Mouse (Mus musculus): ENCODE measurements around the gene Casc3. TPM values are rescaled to one million over a fixed set of nuclear protein-coding genes. Genes with fewer than 3 reads are reported as not detected.

Casc3 gene
- polyA plus RNA-seq, 1 experiment from 2014 or later, result 34.8 TPM

DNA sequence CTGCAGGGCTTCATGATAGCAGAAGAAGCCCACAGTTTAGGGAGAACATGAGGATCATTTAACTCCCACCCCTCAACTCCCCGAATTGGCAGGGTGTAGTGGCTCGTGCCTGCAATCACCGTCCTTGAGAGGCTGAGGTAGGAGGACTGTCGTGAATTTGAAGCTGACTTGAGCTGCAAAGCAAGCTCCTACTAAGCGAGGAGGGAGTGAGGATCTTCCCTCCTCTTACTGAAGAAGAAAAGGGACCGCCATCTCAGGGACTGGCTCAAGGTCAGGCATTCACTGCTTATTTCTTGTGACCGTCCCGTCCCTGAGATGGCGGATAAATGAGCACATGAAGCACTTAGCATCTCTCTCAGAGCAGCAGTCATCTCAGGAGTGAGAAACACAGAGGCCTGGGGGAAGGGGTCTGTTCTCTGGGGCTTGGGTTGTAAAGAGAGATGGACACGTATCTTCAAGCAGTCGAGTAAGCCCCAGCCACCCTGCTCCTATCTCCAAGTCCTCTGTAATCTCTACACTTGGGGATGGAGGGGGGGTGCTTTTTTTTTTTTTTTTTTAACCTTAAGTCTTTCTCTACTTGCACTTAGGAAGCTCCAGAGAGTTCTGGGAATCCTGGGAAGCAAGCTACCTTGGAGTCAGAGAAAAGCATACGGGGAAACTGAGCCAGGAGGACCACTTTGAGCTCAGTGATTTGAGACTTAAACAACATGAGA, 28.5 kb upstream of the Casc3 start:
- Histone ChIP-seq H3K27me3 (replicated peaks; ENCODE audit: control insufficient read depth, insufficient read depth, low read length) (no peaks in the 10 kb centered on the region), H3K9ac (ENCODE audit: low read depth, low read length) (peak overlapping the region; percentile 49), H3K27ac (ENCODE audit: low read depth, low read length) (peak overlapping the region; percentile 65), H3K36me3 (ENCODE audit: control insufficient read depth, insufficient read depth, low read length) (0 out of 2 replicates have a peak, but pooled peaks cover 2% of the 10 kb centered on the region), H3K9me3 (ENCODE audit: control insufficient read depth, low read length) (no peaks in the 10 kb centered on the region), H3K4me1 (replicated peaks; ENCODE audit: control insufficient read depth, insufficient read depth, low read length) (peaks cover 58% of the 10 kb centered on the region), H3K4me2 (peak overlapping the region; percentile 81), H3K4me3 (ENCODE audit: low read depth, low read length) (peak overlapping the region; percentile 50)
- ATAC-seq (replicated peaks; ENCODE audit: low FRiP score) (no peak), DNase-seq (ENCODE audit: low spot score) (no peak)
- 38% methylated on average over 12 of the region's 12 CpGs for WGBS

DNA sequence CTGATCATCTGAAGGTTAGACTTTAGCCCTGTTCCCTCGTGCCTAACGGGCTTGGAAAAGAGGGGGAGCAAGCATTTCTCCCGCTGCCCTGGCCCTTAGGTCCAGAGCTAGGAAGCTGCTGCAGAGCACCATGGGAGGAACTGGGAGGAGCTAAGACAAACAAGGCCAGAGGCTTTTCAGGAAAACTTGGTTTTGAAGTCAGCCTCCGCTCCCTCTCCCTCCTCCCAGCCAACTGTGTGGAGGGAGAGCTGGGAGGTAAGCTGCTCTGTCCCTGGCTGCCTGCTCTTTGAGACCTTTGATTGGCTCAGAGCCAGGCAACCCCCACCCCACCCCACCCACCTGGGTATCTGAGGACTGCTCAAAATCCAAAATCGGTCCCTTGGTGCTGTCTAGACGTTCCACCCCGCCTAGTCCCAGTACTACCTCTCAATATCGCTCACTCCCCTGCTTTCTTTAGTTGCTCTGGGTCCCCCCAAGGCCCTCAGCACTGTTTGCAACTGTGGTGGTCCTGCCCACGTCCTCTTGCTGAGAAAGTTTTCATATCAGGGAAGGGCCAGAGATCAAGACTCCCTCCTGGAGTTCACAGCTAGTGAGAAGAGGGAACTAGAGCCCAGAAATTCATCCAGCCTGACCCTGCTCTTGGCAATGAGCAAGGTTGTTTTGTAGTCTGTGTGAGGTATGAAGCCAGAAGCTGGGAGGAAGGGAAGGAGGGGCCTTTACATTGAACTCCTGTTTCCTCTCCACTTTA, 27.7 kb upstream of the Casc3 start:
- Histone ChIP-seq H3K27me3 (replicated peaks; ENCODE audit: control insufficient read depth, insufficient read depth, low read length) (no peaks in the 10 kb centered on the region), H3K4me3 (ENCODE audit: low read depth, low read length) (no peak overlapping the region), H3K4me1 (replicated peaks; ENCODE audit: control insufficient read depth, insufficient read depth, low read length) (peaks cover 60% of the 10 kb centered on the region), H3K9me3 (ENCODE audit: control insufficient read depth, low read length) (no peaks in the 10 kb centered on the region), H3K36me3 (ENCODE audit: control insufficient read depth, insufficient read depth, low read length) (no peaks in the 10 kb centered on the region), H3K27ac (ENCODE audit: low read depth, low read length) (peak overlapping the region; percentile 65), H3K9ac (ENCODE audit: low read depth, low read length) (peak overlapping the region; percentile 32; the same call in 1 of the 2 replicates), H3K4me2 (peak overlapping the region; percentile 81)
- DNase-seq (ENCODE audit: low spot score) (no peak), ATAC-seq (replicated peaks; ENCODE audit: low FRiP score) (no peak; the same call in 1 of the 2 replicates)
- 6% methylated on average over 9 of the region's 9 CpGs for WGBS

DNA sequence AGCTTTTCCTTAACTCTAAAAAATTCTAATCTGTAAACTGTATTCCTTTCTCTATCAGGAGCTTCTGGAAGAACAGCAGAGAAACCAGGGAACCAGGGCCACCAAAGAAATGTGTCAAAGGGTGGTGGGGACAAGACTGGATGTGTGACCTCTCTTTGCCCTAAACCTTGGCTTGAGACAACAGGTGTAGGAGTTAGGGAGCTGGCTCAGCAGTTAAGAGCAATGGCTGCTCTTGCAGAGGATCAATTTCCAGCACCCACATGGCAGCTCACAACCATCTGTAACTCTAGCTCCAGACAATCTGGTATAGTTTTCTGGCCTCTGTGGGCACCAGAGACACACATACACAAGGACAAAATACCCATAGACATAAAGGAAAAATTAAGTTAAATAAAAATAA, 26.8 kb upstream of the Casc3 start:
- Histone ChIP-seq H3K27ac (ENCODE audit: low read depth, low read length) (peak overlapping the region; percentile 33; the same call in 1 of the 2 replicates), H3K4me2 (no peak overlapping the region), H3K9ac (ENCODE audit: low read depth, low read length) (no peak overlapping the region), H3K36me3 (ENCODE audit: control insufficient read depth, insufficient read depth, low read length) (no peaks in the 10 kb centered on the region), H3K4me3 (ENCODE audit: low read depth, low read length) (no peak overlapping the region), H3K9me3 (ENCODE audit: control insufficient read depth, low read length) (no peaks in the 10 kb centered on the region), H3K4me1 (replicated peaks; ENCODE audit: control insufficient read depth, insufficient read depth, low read length) (peaks cover 60% of the 10 kb centered on the region), H3K27me3 (replicated peaks; ENCODE audit: control insufficient read depth, insufficient read depth, low read length) (no peaks in the 10 kb centered on the region)
- DNase-seq (ENCODE audit: low spot score), result no peak
- ATAC-seq (replicated peaks; ENCODE audit: low FRiP score), result no peak

DNA sequence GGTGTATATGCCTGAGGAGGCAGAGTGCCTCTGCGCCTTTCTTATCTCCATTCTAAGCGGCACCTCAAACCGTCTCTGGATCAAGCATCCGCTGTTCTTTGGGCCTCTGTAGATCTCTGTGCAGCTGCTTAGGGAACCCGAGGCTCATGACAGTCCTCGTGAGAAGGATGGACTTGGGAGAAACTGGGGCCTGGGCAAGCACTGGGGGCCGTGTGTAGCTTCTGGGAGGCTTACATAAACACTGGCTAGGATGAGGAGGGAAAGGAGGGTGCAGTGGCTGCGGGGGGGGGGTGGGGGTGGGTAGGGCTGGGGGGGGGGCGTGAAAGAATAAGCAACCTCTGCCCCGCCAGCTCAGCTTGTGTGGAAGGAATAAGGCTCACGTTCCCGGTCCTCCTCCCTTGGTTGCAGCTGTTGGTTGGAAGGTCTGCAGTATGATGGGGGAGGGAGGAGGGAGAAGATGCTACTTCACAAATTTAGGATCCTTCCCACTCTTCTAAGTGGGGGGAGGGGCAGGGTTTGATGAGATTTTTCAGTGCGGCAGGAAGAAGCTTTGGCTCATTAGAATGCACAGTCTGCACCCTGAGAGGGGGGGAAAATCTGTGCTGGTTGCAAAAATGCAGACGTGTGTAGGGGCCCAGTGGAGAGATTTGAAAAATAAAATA, 22.7 kb upstream of the Casc3 start:
- Histone ChIP-seq H3K27ac (ENCODE audit: low read depth, low read length) (peak overlapping the region; percentile 93), H3K4me2 (peak overlapping the region; percentile 84), H3K27me3 (replicated peaks; ENCODE audit: control insufficient read depth, insufficient read depth, low read length) (no peaks in the 10 kb centered on the region), H3K4me3 (ENCODE audit: low read depth, low read length) (no peak overlapping the region), H3K4me1 (replicated peaks; ENCODE audit: control insufficient read depth, insufficient read depth, low read length) (peaks cover 58% of the 10 kb centered on the region), H3K9me3 (ENCODE audit: control insufficient read depth, low read length) (no peaks in the 10 kb centered on the region), H3K9ac (ENCODE audit: low read depth, low read length) (no peak overlapping the region), H3K36me3 (ENCODE audit: control insufficient read depth, insufficient read depth, low read length) (no peaks in the 10 kb centered on the region)
- 26% methylated on average over 14 of the region's 14 CpGs for WGBS
- no peak for ATAC-seq (replicated peaks; ENCODE audit: low FRiP score)
- no peak for DNase-seq (ENCODE audit: low spot score)

DNA sequence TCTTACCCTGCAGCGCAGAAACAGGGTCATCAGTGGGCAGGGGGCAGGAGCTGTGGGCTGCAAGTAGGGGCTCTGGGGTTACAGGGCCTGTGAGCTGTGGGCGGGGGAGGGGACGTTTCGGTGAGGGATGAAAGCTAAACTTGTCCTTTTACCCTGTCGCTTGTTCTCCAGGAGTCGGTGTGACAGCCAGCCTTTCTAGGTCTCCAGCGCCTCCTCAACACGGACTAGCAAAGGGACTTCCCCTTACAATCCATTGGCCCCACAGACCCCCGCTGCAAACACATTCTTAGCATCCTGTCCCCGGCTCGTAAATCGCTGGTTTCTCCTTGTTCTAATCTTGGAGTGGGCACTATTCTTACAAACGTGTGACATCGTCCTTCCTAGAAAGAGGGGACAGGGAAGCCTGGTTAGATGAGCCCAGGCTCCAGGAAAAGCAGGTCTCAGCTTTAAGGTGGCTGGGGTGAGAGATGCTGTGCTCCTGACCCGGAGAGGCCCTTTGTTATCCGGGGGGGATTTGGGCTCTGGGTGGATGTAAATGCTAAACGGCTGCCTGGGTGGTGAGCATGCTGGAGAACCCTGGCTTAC, 22.0 kb upstream of the Casc3 start:
- no peak for ATAC-seq (replicated peaks; ENCODE audit: low FRiP score)
- DNase-seq (ENCODE audit: low spot score), result no peak
- peak overlapping the region; percentile 93 for H3K27ac ChIP-seq (ENCODE audit: low read depth, low read length)

DNA sequence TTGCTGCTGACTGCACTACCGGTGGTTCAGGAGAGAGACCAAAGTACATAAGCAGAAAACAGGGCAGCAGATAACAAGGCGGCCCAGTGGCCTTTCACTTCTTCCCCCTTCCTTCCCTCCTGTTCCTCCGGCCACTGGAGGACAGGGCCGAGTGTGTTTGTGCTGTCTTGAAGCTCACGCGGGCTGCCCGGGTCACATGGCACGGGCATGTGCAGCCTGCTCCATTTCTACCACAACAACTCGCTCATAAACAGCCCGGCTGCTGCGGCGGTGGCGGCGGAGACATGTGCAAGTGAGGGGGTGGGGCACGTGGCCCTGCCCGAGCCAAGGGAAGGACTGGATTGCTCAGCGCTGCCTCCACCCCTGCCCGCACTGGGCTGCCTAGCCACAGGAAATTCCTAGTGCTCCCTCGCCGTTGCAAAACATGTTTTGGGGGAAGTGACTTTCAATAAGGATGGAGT, 21.4 kb upstream of the Casc3 start:
- Histone ChIP-seq H3K9ac (ENCODE audit: low read depth, low read length) (peak overlapping the region; percentile 76), H3K36me3 (ENCODE audit: control insufficient read depth, insufficient read depth, low read length) (no peaks in the 10 kb centered on the region), H3K9me3 (ENCODE audit: control insufficient read depth, low read length) (no peaks in the 10 kb centered on the region), H3K27me3 (replicated peaks; ENCODE audit: control insufficient read depth, insufficient read depth, low read length) (no peaks in the 10 kb centered on the region), H3K4me3 (ENCODE audit: low read depth, low read length) (peak overlapping the region; percentile 54), H3K27ac (ENCODE audit: low read depth, low read length) (peak overlapping the region; percentile 93), H3K4me1 (replicated peaks; ENCODE audit: control insufficient read depth, insufficient read depth, low read length) (peaks cover 57% of the 10 kb centered on the region), H3K4me2 (peak overlapping the region; percentile 84)
- DNase-seq (ENCODE audit: low spot score) (peak; percentile 83), ATAC-seq (replicated peaks; ENCODE audit: low FRiP score) (peak; percentile 73)
- WGBS, result 1% methylated on average over 20 of the region's 20 CpGs

More for the DNA sequence above, 22.0 kb upstream of the Casc3 start:
- 8% methylated on average over 17 of the region's 17 CpGs for WGBS
- H3K4me2 ChIP-seq, result peak overlapping the region; percentile 84
- H3K9me3 ChIP-seq (ENCODE audit: control insufficient read depth, low read length), result no peaks in the 10 kb centered on the region
- peak overlapping the region; percentile 54 for H3K4me3 ChIP-seq (ENCODE audit: low read depth, low read length)
- peaks cover 55% of the 10 kb centered on the region for H3K4me1 ChIP-seq (replicated peaks; ENCODE audit: control insufficient read depth, insufficient read depth, low read length)
- H3K36me3 ChIP-seq (ENCODE audit: control insufficient read depth, insufficient read depth, low read length), result no peaks in the 10 kb centered on the region
- H3K9ac ChIP-seq (ENCODE audit: low read depth, low read length), result peak overlapping the region; percentile 76
- H3K27me3 ChIP-seq (replicated peaks; ENCODE audit: control insufficient read depth, insufficient read depth, low read length), result no peaks in the 10 kb centered on the region

DNA sequence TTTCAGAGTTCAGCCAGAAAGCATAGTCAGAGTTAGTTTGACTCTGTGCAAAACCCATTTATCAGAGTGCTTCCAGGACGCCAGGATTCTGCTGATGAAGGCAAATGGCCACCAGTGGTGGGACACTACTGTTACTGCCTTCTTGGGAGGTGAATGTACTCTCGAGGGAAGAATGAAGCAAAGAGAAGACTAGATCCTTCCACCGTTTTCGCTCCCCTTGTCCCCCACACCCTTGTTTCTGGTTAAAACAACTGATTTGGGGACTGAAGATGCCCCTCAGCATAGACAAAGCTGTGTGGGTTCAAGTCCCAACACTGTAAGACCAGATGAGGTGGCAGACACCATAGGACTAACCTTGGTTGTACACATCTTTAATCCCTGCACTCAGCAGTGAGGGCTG, 20.6 kb upstream of the Casc3 start:
- 68% methylated on average over 4 of the region's 4 CpGs for WGBS
- no peaks in the 10 kb centered on the region for H3K9me3 ChIP-seq (ENCODE audit: control insufficient read depth, low read length)
- no peak for DNase-seq (ENCODE audit: low spot score)
- ATAC-seq (replicated peaks; ENCODE audit: low FRiP score), result no peak
- peak overlapping the region; percentile 84 for H3K4me2 ChIP-seq
- no peak overlapping the region for H3K9ac ChIP-seq (ENCODE audit: low read depth, low read length)
- H3K4me1 ChIP-seq (replicated peaks; ENCODE audit: control insufficient read depth, insufficient read depth, low read length), result peaks cover 60% of the 10 kb centered on the region
- H3K36me3 ChIP-seq (ENCODE audit: control insufficient read depth, insufficient read depth, low read length), result no peaks in the 10 kb centered on the region
- no peaks in the 10 kb centered on the region for H3K27me3 ChIP-seq (replicated peaks; ENCODE audit: control insufficient read depth, insufficient read depth, low read length)
- H3K4me3 ChIP-seq (ENCODE audit: low read depth, low read length), result no peak overlapping the region
- no peak overlapping the region; the same call in 1 of the 2 replicates for H3K27ac ChIP-seq (ENCODE audit: low read depth, low read length)

DNA sequence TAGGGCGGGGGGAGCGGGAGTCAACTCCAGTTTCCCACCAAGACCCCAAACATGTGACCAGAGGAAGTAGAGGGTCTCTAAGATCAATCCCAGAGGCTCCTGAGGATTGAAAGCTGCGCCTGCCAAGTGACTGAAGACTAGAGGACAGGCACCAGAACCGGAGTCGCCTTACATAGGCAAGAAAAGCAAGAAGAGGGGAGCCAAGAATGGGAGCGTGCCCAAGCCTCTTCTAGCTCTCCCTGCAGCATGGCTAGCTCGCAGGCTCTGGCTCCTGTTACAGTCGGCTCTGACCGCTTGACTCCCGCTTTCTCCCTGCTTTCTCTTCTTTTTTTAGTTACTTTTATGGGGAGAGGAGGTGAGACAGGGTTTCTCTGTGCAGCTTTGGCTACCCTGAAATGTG, 19.5 kb upstream of the Casc3 start:
- Histone ChIP-seq H3K4me2 (peak overlapping the region; percentile 53; the same call in 1 of the 2 replicates), H3K27me3 (replicated peaks; ENCODE audit: control insufficient read depth, insufficient read depth, low read length) (no peaks in the 10 kb centered on the region), H3K9ac (ENCODE audit: low read depth, low read length) (no peak overlapping the region), H3K36me3 (ENCODE audit: control insufficient read depth, insufficient read depth, low read length) (no peaks in the 10 kb centered on the region), H3K27ac (ENCODE audit: low read depth, low read length) (peak overlapping the region; percentile 59; the same call in 1 of the 2 replicates), H3K4me1 (replicated peaks; ENCODE audit: control insufficient read depth, insufficient read depth, low read length) (peaks cover 65% of the 10 kb centered on the region), H3K9me3 (ENCODE audit: control insufficient read depth, low read length) (no peaks in the 10 kb centered on the region), H3K4me3 (ENCODE audit: low read depth, low read length) (no peak overlapping the region)
- 65% methylated on average over 10 of the region's 10 CpGs for WGBS
- ATAC-seq (replicated peaks; ENCODE audit: low FRiP score) (no peak), DNase-seq (ENCODE audit: low spot score) (no peak)

Data from liver, embryonic 11.5 days (tissue).